Mouse (Mus musculus) heart, postnatal 25 days (tissue): ENCODE results near the gene Npr3. TPM values are rescaled to one million over a fixed set of nuclear protein-coding genes. Genes with fewer than 3 reads are reported as not detected.

Source experiments
- DNase-seq: peaks from one replicate; pipeline ENCODE4 v3.0.0; 2022; ENCODE audit warnings: low spot score
- intact Hi-C: fragments of 180-260 bp; cut with DNase I; formaldehyde crosslinking; loops from one replicate; pipeline ENCODE4 v1.15.1; 2025
- total RNA-seq, 2 experiments: library from RNA; stranded (reverse); gene quantifications; 2 replicates each; pipeline ENCODE4 v1.2.3; 2021

The Npr3 gene
- 10 to 100 TPM; 34.0 to 38.2 TPM for total RNA-seq

DNA sequence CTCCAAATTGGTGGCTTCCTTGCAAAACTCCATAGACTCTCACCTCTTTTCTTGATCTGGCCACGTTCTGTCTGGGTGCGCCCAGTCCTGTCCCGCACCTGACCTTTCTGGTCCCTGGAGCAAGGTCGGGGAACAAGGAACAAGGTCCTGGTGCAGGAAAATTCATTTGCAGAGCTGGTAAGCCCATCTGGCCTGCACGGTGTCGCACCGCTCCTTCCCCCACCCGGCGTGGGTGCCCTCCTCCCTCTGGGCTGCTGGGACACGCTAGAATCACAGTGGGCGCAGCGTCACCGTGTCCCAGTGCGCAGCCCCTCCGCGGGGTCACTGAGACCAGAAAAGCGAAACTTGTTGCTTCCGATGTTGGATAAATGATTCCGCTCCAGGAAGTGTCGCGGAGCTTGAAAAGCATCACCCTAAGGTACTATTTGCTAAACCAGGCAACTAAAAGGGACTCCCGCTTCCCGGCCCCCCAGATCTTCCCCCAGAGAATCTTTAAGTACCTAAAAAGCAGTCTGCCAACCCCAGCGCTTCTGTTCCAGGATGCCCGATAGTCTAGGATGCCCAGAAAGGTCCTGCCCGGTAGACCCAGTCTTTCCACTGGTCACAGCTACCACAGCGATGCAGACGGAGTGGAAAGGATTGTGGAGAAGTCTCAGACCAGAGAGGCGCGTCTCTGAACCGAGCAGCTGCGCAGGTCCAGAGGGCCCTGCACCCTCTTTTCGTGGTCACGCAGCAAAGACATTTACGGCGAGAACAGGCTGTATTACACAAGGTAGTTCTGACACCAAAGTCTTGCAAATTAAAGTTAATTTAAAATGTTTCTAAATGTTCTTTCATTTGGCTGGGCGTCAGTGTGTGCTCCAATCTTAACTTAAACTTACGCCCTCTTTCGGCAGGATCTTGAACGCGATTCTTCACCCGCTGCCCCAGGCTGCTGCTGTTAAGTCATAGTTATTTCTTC lies at the start of gene Npr3:
Gene Npr3 (minus strand): TSS at position 717 of the 961 bp plus-strand sequence.
- DNase-seq, result no peak
- intact Hi-C loops, result loop anchor here (5.0 kb wide), 2 partner anchors 60 to 500 kb away; no protein-coding TSS in a partner anchor

- intact Hi-C loops, result no loop called here
- DNase-seq, result no peak
Observed at GRCm38 (mm10) chr15:11956129-11956528, 49.0 kb upstream of the Npr3 start.

- DNase-seq, result no peak
- intact Hi-C loops, result no loop called here
Observed at GRCm38 (mm10) chr15:11954190-11954589, 47.1 kb upstream of the Npr3 start.

GRCm38 (mm10) chr15:11952159-11952558 lies 45.1 kb upstream of the Npr3 start:
- intact Hi-C loops, result no loop called here
- DNase-seq, result no peak

DNA sequence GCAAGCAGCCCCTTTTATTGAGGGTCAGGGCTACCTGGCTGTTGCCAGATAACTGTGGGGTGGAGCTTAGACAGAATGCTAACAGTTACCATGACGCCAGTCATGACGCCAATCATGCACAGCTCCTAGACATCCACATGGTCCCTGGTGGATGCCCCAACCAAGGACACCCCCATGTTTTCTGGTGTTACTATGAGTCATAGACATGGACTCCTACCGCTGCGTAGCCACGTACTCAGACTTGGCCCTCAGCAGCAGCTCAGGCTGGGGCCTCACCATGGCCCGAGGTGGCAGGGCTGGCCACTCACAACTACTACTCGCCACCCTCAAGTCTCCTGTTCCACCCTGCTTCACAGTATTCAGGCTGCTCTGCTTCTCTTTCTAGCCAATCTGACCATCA lies 44.1 kb upstream of the Npr3 start:
- intact Hi-C loops, result no loop called here
- DNase-seq, result no peak

- intact Hi-C loops, result no loop called here
- DNase-seq, result no peak
Observed at GRCm38 (mm10) chr15:11950144-11950543, 43.1 kb upstream of the Npr3 start.

GRCm38 (mm10) chr15:11949490-11949889 lies 42.4 kb upstream of the Npr3 start:
- intact Hi-C loops, result no loop called here
- DNase-seq, result no peak

DNA sequence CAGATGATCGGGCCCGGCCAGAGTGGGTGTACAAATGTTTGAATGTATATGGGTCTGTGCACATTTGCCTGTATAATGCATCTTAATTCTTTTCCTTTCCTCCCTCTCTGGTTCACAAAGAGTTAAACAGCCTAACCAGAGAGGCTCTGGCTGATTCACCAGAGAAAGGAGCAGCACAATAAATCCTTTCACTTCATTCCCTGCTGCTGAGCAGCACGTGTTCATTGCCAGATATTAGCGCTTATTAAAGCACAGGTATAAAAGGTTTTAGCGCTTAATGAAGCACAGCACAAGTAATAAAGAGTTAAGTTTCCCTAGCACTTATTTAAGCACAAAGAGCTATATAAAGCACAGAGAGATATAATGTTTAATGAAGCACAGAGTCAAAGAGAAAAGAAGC lies 33.8 kb upstream of the Npr3 start:
- no peak for DNase-seq

GRCm38 (mm10) chr15:11927742-11928141 lies 20.7 kb upstream of the Npr3 start:
- intact Hi-C loops, result no loop called here

More for the DNA sequence above, 33.8 kb upstream of the Npr3 start:
- intact Hi-C loops, result no loop called here

DNA sequence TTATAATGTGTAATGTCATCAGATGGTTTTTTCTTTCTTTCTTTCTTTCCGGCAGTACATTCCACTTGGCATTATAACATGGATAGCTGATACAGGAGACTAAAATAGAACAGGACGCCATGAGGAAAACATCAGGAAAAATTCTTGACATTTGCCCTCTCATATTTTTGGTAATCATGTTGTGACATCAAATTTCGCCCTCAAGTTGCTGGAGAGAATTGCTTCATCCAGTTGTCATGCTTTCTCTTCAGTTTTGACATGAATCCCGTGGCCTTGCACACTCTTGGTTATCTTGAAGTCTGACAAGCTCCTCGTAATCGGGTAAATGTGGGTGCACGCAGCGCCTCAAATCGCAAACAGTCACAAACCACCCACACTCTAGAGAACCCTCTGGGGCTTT lies 7.0 kb upstream of the Npr3 start:
- no peak for DNase-seq
- intact Hi-C loops, result no loop called here

More at GRCm38 (mm10) chr15:11927742-11928141, 20.7 kb upstream of the Npr3 start:
- DNase-seq, result no peak

- intact Hi-C loops, result loop anchor here (2.0 to 5.0 kb wide), 4 partner anchors 57 to 503 kb away; no protein-coding TSS in a partner anchor
- DNase-seq, result no peak
Observed at GRCm38 (mm10) chr15:11909875-11910274, 2.8 kb upstream of the Npr3 start.

- no peak for DNase-seq
- intact Hi-C loops, result loop anchor here (5.0 kb wide), 2 partner anchors 59 to 501 kb away; no protein-coding TSS in a partner anchor
Observed at GRCm38 (mm10) chr15:11908166-11908565, 1.1 kb upstream of the Npr3 start.

- intact Hi-C loops, result loop anchor here (5.0 kb wide), 2 partner anchors 61 to 499 kb away; no protein-coding TSS in a partner anchor
- DNase-seq, result no peak
Observed at GRCm38 (mm10) chr15:11906021-11906570, 991 bp downstream of the Npr3 start.

DNA sequence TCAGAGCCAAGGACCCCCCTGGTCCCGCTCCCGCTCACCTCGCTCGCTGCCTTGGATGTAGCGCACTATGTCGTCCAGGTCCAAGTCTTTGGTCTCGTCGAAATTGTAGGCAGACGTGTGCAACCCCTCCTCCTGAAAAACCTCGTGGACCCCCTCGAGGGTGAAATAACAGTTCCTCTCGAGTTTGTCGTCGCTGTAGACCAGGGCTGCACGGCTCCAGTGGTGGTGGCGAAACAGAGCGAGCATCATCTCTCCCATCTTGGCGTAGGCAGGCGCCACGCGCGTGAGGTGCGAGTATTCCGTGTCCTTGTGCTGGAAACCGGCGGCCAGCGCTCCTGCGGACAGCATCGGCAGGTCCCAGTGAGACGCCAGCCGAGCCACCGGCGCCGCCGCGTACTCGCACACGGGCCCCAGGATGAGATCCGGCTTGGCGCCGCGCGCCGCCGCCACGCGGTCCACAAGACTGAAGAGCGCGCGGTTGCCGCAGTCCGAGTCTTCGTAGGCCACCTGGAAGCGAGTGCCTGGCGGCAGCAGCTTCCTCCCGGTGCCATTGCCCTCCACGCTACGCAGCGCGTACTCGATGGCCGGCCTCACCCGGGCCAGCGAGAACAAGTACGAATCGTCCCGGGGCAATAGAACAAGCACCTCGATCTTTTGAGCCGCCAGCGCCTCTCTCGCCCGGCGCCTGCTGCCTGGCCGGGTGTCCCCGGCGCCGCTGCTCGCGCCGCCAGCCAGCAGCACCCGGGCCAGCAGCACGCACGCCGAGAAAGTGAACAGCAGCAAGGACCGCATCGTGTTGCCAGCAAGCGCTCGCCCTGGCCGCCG lies 2.0 kb downstream of the Npr3 start:
- no peak for DNase-seq
- intact Hi-C loops, result loop anchor here (5.0 kb wide), 2 partner anchors 62 to 498 kb away; no protein-coding TSS in a partner anchor

- no peak for DNase-seq
Observed at GRCm38 (mm10) chr15:11904043-11904847, 2.8 kb downstream of the Npr3 start.

GRCm38 (mm10) chr15:11903196-11904042 lies 3.7 kb downstream of the Npr3 start:
- intact Hi-C loops, result no loop called here
- no peak for DNase-seq

More at GRCm38 (mm10) chr15:11904043-11904847, 2.8 kb downstream of the Npr3 start:
- intact Hi-C loops, result no loop called here

DNA sequence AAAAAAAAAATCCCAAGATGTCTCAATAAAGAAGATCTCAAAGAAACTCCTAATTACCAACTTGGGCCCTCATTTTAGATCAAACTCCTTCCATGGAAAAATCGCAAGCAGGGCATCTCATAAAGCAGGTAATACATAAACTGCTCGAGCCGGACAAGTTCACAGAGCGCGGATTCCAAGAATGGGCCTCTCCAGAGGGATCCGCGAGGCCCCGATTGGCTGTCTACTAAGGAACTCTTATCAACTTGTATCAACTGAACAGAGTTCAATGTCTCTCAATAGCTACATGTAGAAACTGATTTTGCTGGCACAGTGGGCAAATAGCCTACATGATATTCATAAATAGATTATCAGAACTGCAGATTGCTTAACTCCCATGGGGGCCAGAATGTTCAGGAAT lies 9.5 kb downstream of the Npr3 start:
- DNase-seq, result no peak
- intact Hi-C loops, result no loop called here

GRCm38 (mm10) chr15:11897162-11897561 lies 9.9 kb downstream of the Npr3 start:
- no peak for DNase-seq
- intact Hi-C loops, result no loop called here
